Mouse (Mus musculus): ENCODE measurements around the gene Ubl7. TPM values are rescaled to one million over a fixed set of nuclear protein-coding genes. Genes with fewer than 3 reads are reported as not detected.
A peak's percentile ranks its signal among the peaks of the same experiment; 100 is the strongest.

Gene Ubl7
- polyA plus RNA-seq, 1 experiment from 2014 or later: 111 TPM

DNA sequence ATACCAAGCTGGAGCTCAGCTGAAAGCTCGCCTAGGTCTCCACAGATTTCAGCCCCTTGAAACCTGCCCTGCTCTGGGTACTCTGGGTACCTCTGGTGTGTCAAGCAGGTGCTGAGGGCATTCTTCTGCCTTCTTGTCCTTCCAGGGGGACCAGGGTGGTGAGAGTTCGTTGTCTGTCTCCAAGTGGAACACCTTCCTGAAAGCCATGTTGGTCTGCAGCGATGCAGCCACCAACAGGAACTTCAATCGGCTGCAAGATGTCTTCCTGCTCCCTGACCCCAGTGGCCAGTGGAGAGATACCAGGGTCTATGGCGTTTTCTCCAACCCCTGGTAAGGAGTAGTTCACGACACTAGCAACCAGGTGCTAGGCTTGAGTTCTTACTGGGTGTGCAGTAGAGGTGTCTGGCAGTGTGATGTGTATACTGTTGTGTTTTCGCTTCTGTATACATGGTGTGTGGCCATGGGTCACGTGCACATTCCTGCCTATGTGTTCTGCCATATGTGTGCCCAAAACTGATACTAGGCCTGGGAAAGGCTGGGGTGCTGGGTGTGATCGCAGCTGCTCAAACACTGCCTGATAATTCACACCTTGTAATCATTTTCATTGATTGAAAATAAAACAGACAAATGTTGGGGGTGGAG lies 45.5 kb downstream of the Ubl7 start:
- 0 out of 2 replicates have a peak, but pooled peaks cover 1% of the 10 kb centered on the region for H3K36me3 ChIP-seq
- WGBS: 88% methylated on average over 9 of the region's 9 CpGs
- peaks cover under 1% of the 10 kb centered on the region; the same call in 1 of the 2 replicates for H3K27me3 ChIP-seq (ENCODE audit: low read depth, poor library complexity, severe bottlenecking)
- H3K4me1 ChIP-seq: peaks cover 11% of the 10 kb centered on the region
- no peaks in the 10 kb centered on the region for H3K9me3 ChIP-seq (replicated peaks)
- H3K27ac ChIP-seq (replicated peaks): no peak overlapping the region
- no peak for DNase-seq (ENCODE audit: low spot score)
- H3K4me3 ChIP-seq: no peak overlapping the region

DNA sequence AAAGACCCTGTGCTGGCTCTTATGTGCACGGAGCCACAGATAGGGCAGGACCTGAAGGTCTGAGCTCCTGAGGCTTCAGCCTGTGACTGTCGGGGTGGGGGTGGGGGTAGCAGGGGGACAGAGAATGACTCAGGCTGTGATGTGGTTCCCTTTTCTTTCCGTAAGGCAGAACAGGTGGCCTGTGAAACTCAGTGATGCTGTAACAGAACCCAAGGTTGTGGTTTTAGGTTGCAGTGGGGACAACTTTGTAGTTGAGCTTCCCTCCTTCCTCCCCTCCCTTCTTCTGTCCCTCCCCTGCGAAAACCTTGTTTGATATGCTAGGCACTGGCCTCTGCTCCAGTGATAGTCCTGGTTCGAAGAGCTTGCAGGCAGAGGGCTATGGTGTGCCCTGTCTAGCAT lies 46.1 kb downstream of the Ubl7 start:
- 85% methylated on average over 5 of the region's 5 CpGs for WGBS
- H3K27ac ChIP-seq (replicated peaks): no peak overlapping the region
- peaks cover 11% of the 10 kb centered on the region for H3K4me1 ChIP-seq
- H3K36me3 ChIP-seq: 0 out of 2 replicates have a peak, but pooled peaks cover 4% of the 10 kb centered on the region
- no peaks in the 10 kb centered on the region for H3K27me3 ChIP-seq (ENCODE audit: low read depth, poor library complexity, severe bottlenecking)
- H3K4me3 ChIP-seq: no peak overlapping the region
- H3K9me3 ChIP-seq (replicated peaks): no peaks in the 10 kb centered on the region
- no peak for DNase-seq (ENCODE audit: low spot score)

DNA sequence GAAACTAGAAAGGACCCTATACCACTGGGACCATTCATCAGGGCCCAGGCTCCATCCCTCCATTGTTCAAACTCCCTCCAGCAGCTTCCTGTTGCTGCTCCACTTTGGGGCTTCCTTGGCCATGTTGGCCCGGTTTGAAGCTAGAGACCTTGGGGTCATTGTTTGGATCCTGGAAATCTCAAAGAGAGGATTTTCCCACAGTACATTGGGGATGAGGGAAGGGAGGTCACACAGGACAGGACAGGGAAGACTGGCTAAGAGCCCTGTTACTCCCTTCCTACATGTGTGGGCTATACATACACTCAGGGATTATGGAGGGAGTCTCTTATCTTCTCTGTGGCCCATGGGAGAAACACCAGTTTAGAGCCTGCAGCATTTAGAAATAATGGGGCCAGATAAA lies 47.8 kb downstream of the Ubl7 start:
- H3K27ac ChIP-seq (replicated peaks): no peak overlapping the region
- no peaks in the 10 kb centered on the region for H3K27me3 ChIP-seq (ENCODE audit: low read depth, poor library complexity, severe bottlenecking)
- H3K36me3 ChIP-seq: 0 out of 2 replicates have a peak, but pooled peaks cover 4% of the 10 kb centered on the region
- 71% methylated on average over 1 of the region's 1 CpGs for WGBS
- no peaks in the 10 kb centered on the region for H3K9me3 ChIP-seq (replicated peaks)
- H3K4me1 ChIP-seq: peaks cover 16% of the 10 kb centered on the region
- no peak overlapping the region for H3K4me3 ChIP-seq
- DNase-seq (ENCODE audit: low spot score): no peak

DNA sequence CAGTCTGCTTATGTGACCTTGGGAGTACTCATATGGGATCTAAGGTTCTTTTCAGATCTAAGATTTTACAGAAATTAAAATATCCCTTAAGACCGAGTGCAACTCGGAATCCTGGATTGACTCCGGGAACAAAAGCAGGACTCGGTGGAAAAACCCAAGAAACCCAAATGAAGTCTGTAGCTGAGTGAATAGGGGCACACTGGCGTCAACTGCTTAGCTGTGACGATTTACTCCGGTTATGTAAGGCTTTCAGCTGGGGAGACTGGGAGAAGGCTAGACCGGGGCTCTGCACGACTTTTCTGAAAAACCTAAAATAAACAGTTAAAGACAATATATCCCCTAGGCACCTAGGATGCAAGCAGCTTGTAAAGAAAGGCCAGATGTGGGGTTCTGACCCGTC lies 48.6 kb downstream of the Ubl7 start:
- 76% methylated on average over 10 of the region's 10 CpGs for WGBS
- Histone ChIP-seq H3K4me3 (no peak overlapping the region), H3K9me3 (replicated peaks) (no peaks in the 10 kb centered on the region), H3K4me1 (peaks cover 23% of the 10 kb centered on the region), H3K27me3 (ENCODE audit: low read depth, poor library complexity, severe bottlenecking) (no peaks in the 10 kb centered on the region), H3K27ac (replicated peaks) (no peak overlapping the region), H3K36me3 (0 out of 2 replicates have a peak, but pooled peaks cover 4% of the 10 kb centered on the region)
- no peak for DNase-seq (ENCODE audit: low spot score)

DNA sequence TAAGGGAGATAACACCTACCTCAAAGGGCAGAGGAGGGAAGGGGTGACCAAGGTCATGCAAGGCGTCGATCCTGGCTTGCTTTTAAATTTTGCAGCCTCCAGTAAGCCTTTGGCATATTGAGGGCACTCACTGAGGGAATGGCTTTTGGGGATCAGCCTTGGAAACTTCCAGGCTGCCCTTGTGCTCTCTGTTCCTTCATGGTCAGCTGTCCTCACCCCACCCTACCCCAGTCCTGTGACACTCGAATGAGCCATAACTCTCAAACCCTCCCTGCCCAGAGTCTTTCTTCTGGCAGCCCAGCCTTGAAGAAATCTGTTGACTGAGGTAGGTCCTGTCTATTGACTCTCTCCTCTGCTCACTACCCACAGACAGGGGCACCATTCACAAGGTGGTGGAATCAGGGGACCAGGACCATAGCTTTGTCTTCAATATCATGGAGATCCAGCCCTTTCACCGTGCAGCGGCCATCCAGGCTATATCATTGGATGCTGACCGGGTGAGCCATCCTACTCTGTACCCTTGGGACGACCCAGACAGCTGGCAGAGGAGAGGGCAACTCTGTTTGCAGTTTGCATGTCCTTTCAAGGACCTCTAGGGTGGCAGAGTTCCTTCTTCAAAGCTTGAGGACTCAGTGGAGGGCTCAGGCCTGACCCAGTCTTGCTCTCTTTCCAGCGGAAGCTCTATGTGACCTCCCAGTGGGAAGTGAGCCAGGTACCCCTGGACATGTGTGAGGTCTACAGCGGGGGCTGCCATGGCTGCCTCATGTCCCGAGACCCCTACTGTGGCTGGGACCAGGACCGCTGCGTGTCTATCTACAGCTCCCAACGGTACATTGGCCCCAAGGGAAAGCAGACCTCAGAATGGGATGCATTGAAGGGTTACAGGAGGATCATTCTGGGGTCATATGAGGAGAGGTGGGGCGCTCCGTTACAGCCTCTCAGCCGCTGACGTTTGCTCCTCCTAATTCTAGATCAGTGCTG lies 49.4 kb downstream of the Ubl7 start:
- Histone ChIP-seq H3K4me3 (no peak overlapping the region), H3K27ac (replicated peaks) (no peak overlapping the region), H3K4me1 (peaks cover 29% of the 10 kb centered on the region), H3K9me3 (replicated peaks) (no peaks in the 10 kb centered on the region), H3K27me3 (ENCODE audit: low read depth, poor library complexity, severe bottlenecking) (no peaks in the 10 kb centered on the region), H3K36me3 (0 out of 2 replicates have a peak, but pooled peaks cover 4% of the 10 kb centered on the region)
- WGBS: 86% methylated on average over 17 of the region's 17 CpGs
- DNase-seq (ENCODE audit: low spot score): no peak

DNA sequence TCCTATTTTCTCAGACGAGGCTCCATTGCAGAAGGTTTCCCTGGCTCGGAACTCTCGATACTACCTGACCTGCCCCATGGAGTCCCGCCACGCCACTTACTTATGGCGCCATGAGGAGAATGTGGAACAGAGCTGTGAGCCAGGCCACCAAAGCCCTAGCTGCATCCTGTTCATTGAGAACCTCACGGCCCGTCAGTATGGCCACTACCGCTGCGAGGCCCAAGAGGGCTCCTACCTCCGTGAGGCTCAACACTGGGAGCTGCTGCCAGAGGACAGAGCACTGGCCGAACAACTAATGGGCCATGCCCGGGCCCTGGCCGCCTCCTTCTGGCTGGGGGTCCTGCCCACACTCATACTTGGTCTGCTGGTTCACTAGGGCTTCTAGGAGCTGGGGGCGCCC lies 50.4 kb downstream of the Ubl7 start:
- no peak for DNase-seq (ENCODE audit: low spot score)
- Histone ChIP-seq H3K36me3 (0 out of 2 replicates have a peak, but pooled peaks cover 4% of the 10 kb centered on the region), H3K27ac (replicated peaks) (peak overlapping the region; percentile 61; the same call in 1 of the 2 replicates), H3K27me3 (ENCODE audit: low read depth, poor library complexity, severe bottlenecking) (no peaks in the 10 kb centered on the region), H3K9me3 (replicated peaks) (no peaks in the 10 kb centered on the region), H3K4me3 (no peak overlapping the region), H3K4me1 (peaks cover 29% of the 10 kb centered on the region)
- WGBS: 91% methylated on average over 15 of the region's 15 CpGs

DNA sequence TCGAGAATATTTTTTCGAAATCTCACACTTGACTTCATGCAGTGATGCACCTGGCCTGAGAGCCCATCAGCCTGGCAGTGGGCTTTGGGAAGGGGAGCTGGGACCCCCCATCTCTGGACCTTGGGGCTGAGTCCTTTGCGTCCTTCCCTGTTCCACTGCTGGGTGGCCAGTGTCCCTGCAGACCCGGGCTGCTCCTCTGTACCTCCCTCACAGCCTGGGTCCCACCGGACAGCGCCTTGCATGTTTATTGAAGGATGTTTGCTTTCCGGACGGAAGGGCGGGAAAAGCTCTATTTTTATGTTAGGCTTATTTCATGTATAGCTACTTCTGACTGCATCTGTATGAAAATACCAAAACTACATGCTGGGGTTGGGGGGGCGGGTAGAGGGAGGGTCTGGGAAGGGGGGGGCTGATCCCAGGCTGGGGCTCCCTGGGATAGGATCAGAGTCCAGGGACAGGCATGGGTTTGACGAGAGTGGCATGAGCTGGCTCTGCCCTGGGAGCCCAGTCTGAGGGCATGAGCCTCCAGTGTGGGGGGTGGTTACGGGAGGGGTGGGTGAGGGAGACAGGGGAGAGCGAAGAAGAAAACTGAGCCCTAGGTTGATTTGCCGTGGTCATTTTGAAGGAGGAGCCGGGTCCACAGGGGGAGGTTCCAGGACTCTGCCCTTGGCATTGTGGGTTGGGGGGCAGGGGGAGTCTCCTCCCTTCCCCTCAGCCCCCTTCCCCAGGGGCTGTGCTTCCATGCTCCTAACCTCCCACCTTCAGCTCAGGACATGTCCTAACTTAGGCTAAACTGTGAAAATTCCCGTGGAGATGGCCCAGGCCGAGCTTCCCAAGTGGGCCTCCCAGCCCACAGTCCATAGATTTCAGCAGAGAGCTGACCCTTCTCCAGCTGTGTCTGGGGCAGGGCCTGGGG lies 51.3 kb downstream of the Ubl7 start:
- no peak overlapping the region for H3K4me3 ChIP-seq
- H3K27me3 ChIP-seq (ENCODE audit: low read depth, poor library complexity, severe bottlenecking): no peaks in the 10 kb centered on the region
- WGBS: 71% methylated on average over 17 of the region's 17 CpGs
- no peak for DNase-seq (ENCODE audit: low spot score)
- peaks cover 29% of the 10 kb centered on the region for H3K4me1 ChIP-seq
- no peaks in the 10 kb centered on the region for H3K9me3 ChIP-seq (replicated peaks)
- 0 out of 2 replicates have a peak, but pooled peaks cover 4% of the 10 kb centered on the region for H3K36me3 ChIP-seq
- peak overlapping the region; percentile 55; the same call in 1 of the 2 replicates for H3K27ac ChIP-seq (replicated peaks)

DNA sequence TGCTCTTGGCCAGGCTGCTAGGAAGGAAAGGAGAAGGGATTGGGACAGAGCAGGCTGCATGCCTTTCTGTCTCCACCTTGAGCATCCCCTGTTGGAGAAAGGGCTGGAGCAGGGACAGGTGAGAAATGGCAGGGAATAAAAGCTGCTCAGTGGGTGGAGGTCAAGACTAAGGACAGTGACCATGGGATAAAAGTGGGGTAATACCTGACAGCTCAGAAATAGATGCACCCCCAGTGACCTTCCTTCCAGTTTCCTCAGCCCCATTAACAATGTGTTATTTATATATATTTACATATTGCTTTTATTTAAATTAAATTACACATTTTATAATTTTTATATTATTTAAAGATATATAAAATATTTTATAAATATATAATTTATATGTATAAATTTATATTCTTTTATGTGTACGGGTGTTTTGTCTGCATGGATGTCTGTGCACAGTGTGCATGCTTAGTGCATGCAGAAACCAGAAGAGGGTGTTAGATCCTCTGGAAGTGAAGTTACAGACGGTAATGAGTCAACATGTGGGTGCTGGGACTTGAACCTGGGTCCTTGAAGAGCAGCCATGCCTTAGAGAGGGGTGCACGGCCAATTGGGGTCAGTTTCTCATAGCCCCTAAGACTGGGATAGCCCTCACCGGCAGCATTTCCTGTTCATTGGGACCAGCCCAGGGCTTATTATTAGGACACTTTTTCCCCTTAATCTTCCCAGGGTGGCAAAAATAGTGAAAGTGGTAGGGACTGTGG lies 52.6 kb downstream of the Ubl7 start:
- 87% methylated on average over 4 of the region's 4 CpGs for WGBS
- peaks cover 34% of the 10 kb centered on the region for H3K4me1 ChIP-seq
- no peak overlapping the region for H3K27ac ChIP-seq (replicated peaks)
- DNase-seq (ENCODE audit: low spot score): no peak
- H3K4me3 ChIP-seq: no peak overlapping the region
- no peaks in the 10 kb centered on the region for H3K27me3 ChIP-seq (ENCODE audit: low read depth, poor library complexity, severe bottlenecking)
- no peaks in the 10 kb centered on the region for H3K9me3 ChIP-seq (replicated peaks)
- 0 out of 2 replicates have a peak, but pooled peaks cover 4% of the 10 kb centered on the region for H3K36me3 ChIP-seq

DNA sequence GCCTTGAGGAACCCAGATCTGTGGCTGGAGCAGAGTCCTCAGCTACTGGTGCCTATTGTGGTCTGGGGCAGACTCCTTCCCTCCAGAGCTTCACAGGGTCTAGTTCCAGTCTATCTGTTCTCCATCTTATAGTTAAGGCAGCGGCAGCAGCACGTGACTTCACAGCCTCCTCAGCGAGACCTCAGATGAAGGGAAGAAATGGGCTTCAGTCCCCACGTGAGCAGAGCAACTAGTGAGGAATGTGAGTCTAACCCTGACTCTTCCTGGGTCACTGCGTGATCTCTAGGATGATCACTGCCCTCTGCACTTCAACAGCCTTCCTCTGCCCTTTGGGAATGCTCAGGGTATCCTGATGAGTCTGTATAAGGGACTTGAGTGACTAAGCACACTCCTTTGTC lies 53.2 kb downstream of the Ubl7 start:
- Histone ChIP-seq H3K9me3 (replicated peaks) (no peaks in the 10 kb centered on the region), H3K36me3 (0 out of 2 replicates have a peak, but pooled peaks cover 4% of the 10 kb centered on the region), H3K4me3 (no peak overlapping the region), H3K27me3 (ENCODE audit: low read depth, poor library complexity, severe bottlenecking) (no peaks in the 10 kb centered on the region), H3K4me1 (peaks cover 34% of the 10 kb centered on the region), H3K27ac (replicated peaks) (no peak overlapping the region)
- DNase-seq (ENCODE audit: low spot score): no peak
- 74% methylated on average over 5 of the region's 5 CpGs for WGBS

DNA sequence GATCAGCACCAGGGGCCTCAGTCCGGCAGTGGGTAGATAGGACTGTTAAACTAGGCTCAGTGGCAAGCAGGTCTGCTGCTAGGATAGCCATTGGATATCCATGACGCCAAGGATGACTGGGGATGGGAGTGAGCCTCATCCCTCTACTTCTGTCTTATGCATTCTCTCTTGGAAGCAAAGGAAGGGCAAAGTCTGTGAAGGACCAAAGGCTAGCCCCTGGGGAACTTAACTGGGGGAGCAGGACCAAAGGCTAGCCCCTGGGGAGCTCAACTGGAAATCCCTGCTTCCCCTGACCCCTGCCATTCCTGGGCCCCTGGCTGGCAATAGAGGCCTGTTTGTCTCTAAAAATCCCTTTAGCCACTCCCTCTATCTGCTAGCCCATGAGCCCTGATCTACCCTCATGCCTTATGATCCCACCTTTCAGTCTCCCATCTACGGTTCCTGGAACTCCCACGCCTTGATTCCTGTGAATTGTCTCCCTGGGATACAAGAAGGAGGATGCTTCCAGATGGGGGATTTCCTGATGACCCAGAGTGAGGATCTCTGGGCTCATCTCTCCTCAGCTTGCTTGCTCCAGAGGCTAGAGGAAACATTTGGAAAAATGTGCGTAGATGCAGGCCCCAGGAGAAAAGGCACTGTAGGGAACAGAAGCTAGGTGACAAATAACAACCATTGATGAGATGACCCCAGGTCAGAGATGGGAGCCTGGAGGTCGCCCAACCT lies 53.9 kb downstream of the Ubl7 start:
- 71% methylated on average over 6 of the region's 6 CpGs for WGBS
- H3K36me3 ChIP-seq: 0 out of 2 replicates have a peak, but pooled peaks cover 4% of the 10 kb centered on the region
- no peak overlapping the region for H3K4me3 ChIP-seq
- no peaks in the 10 kb centered on the region for H3K9me3 ChIP-seq (replicated peaks)
- peaks cover 34% of the 10 kb centered on the region for H3K4me1 ChIP-seq
- 0 out of 2 replicates have a peak overlapping the region, but pooled peaks have one; percentile 23 for H3K27ac ChIP-seq (replicated peaks)
- no peaks in the 10 kb centered on the region for H3K27me3 ChIP-seq (ENCODE audit: low read depth, poor library complexity, severe bottlenecking)
- no peak for DNase-seq (ENCODE audit: low spot score)

All from midbrain, embryonic 10.5 days (tissue).